Mouse (Mus musculus) testis, postnatal 14 days (tissue): ENCODE data around the gene Abhd4.
A peak's percentile ranks its signal among the peaks of the same experiment; 100 is the strongest.

Source experiments
- DNase-seq: peaks from one replicate; pipeline ENCODE4 v3.0.0; 2021; ENCODE audit warnings: low spot score

Gene Abhd4

DNA sequence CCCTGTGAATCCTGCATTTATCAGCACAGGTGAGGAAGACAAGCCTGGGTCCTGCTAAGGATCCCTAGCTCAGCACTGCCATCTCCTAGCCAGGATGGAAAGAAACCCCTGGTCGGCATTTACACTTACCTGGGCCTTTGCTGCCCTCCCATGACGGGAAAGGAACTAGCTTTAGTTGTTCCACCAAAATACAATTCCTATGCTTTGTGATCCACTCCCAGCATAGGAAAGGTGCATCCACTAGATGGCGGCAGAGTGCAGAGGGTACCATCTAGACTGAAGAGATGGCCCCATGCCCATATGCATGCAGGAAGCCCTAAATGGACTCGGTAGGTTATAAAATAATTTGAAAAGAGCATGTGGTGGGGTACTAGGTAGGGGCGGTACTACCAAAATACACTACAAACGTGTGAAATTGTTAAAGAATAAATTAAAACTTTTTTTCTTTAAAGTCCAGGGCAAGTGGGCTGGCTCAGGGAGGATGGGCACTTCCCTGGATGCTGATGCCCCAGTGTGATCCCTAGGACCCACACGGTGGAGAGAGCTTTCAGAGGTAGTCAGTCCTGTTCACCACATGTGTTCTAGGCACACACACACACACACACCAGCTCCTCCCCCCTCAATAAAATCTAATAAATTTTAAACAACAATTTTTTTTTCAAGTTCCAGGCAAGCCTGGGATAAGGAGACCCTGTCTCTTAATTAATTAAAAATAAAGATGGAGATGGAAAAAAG is 14.8 kb upstream of the Abhd4 start:
- DNase-seq: peak; percentile 70

DNA sequence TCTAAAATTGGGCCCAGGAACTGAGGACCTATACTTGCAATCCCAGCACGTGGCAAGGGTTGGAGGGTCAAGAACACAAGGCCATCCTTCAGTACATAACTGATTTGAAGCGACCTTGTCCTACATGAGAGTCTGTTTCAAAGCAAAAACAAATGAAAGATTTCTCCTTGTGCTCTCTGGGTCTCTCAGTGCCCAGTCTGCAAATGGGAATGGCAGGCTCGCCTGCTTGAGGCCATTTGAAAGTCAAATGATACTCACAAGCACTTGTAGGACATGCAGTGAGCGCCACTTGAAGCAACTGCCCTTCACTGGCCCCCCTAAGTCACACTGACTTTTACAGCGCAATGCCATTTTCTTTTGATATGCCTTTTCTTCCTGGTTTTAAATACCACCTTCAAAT is 13.4 kb upstream of the Abhd4 start:
- no peak for DNase-seq

DNA sequence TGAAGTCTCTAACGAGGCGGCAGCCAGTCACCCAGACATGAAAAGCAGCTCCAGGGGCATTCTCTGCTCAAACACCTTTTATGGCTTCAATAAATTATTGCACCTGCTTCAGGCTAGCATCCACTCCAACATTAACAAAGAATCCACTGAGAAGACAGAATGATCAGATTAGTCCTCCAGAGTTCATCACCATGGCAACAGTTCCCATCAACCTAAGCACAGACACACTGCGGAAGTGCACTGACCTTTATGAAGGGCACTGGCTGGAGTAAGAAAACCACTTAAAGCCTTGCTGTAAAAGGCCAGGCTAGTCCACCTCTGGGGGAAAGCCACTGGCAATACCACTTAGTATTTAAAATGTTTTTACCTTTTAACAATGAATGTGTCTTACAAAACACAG is 9.8 kb upstream of the Abhd4 start:
- no peak for DNase-seq

DNA sequence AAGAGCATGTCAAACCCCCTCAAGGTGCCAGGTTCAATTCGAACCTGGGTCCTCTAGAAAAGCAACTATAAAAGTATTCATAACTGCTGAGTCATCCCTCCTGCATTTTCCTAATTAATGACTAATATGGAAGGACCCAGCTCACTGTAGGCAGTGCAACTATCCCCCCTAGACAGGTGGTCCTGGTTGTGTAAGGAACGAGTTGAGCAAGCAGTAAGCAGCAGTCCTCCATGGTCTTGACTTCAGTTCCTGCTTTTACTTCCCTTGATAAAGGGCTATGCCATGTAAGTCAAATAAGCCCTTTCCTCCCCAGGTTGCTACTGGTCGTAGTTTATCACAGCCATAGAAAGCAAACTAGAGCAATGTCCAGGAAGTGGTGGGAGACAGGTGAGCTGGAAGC is 7.8 kb upstream of the Abhd4 start:
- DNase-seq: no peak

DNA sequence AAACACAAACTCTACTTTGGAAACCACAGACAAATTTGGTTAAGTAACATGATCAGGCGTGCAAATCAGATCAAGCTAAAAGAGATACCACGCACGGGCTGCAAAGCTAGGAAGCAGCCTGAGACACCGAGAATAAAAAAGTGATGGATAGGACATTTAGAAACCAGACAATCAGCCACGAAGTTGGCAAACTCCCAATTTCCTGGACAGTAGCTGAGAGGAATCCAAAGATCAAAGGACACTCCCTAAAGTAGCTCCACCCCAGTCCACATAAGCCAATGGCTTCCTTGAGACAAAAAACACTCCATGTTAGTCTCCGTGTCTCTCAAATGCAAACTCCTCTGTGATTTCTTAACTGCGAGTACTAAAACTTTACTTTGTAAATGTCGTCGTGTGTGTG is 4.7 kb upstream of the Abhd4 start:
- DNase-seq: no peak

DNA sequence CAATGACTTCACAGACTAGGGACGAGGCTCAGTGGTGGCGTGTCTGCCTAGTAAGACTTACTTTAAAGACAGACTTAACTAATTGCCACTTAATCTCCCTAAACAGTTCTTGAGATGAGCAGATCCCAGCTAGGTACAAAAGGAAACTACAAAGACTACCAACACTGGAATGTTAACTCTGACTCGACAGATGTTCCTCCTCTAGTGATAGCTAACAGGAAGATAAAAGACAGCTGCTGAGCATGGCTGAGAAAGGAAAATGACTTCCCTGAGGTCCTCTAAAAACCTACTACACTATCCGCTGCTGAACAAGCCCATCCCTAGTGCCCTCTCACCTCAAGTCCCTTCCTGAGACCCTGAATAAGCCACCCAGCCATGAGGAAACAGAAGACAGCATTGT is 3.9 kb upstream of the Abhd4 start:
- DNase-seq: no peak

DNA sequence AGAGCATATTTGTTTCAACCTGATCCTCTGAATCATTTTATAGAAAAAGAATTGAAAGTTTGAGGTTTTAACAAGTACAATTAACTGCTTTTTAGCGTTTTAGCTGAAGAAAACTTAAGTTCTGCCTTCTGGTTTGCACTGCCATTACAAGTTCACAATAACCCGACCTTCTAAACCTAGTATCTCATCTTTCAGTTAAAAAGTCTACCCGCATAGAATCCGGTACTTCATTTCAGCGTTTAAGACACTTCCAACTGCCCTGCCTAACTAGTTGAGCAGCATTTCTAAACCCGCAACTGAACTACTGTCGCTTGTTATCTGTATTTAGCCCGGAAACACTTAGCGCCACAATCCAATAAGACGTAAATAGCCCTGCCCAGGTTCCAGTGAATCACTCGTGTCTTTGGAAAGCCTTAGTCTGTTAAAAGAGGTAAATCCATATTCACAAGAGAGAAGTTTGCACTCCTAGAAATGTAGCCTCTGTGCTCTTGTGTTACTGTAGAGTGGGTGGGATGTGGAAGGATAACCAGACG is 748 bp downstream of the Abhd4 start:
- DNase-seq: no peak

DNA sequence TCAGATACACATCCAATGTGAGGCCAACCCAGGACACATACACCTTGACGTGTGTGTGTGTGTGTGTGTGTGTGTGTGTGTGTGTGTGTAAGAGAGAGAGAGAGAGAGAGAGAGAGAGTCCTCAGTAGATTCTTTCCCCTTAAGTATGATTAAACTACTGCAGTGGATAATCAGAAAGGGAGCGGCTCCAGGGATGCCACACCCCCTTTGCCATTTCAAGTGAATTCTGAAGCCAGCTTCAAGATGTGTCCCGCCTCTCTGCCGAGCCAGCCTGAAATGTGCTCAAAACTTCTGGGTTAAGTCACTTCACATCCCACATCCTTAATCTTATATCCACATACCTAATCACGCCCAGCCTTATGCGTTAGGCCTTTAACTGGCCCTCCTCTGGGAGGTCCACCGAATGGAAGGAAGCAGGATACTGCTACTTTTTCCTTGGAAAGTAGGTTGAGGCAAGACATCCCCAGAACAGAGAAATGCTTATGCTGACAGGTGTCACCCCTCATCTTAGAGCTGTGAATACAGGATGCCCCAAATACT is 4.2 kb downstream of the Abhd4 start:
- no peak for DNase-seq

DNA sequence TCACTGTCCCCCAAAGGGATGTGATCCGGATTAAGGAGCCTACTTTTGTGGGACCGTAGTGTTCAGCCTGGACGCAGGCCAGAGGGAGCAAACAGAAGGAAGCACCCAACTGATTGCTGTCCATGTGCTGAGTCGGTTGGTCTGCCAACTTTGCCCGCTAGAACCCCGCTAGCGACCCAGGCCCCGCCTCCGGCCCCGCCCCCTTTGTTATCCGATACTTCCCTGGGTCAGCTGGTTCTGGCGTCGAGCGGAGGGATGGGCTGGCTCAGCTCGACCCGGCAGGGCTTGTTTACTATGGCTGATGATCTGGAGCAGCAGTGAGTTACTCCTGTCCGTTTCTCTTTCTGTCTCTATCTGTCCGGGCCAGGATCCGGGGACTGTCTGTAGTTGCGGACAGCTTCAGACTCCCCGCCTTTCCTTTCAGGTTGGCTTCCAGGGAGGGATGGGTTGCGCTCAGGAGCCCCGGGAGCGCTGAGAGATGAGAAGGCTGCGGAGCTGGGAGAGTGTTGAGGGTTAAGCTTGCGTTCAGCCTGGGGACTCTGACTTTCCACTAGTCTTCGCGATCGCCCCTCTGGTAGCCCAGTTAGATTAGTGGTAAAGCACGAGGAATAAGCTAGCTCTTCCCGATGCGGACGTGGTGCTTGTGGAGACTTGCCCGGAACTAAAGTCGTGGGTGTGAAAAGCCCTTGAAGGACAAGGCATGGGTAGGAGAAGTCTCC is 5.2 kb downstream of the Abhd4 start:
- peak; percentile 90 for DNase-seq

DNA sequence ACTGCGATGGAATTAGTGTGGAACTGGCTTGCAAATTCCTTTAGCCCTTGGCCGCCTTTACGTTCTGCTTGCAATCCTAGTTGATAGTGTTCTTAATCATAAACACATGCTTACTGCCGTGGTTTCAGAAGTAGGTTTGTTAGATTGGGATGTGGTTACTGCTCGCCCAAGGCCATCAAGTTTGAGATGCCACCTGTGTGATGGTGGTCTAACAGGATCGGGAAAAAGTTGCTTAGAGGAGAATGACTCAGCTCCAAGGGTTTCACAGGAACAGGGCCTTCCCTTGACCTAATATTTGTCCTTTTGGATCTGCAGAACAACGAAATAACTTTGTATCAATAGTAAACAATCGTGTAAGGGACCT is 5.7 kb downstream of the Abhd4 start:
- no peak for DNase-seq

DNA sequence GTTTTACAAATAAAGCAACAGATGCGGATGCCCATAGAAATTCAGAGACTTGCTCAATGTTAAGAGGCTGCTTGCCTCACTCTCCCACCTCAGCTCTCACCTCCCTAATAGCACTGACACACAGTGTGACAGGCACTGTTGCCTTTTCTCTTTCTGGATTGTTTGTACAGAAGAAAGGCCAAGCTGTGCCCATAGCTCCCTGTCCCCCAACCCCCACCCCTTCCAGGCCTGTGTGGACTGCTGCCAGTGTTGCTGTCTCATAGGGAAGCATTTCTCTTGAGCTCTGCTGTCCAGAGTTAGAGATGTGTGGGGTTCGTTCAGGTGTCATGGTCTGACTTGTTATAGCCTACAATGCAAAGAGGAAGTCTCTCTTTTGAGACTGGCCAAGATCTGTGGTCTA is 6.2 kb downstream of the Abhd4 start:
- DNase-seq: no peak

DNA sequence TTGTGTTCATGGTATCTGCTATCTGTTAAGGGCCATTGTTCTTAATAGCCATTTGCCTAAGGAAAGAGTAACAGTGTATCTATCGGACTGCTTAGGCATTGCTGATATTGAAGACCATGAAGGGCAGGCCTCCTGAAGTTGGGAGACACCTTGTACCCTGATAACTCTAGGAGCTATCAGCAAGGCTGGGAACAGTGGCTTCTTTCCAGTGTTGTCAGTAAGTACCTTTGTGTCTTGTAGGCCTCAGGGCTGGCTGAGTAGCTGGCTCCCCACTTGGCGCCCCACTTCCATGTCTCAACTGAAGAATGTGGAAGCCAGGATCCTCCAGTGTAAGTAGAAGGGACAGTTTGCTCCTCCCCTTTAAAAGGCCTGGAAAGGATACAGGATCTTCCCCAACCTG is 7.4 kb downstream of the Abhd4 start:
- peak; percentile 80 for DNase-seq

DNA sequence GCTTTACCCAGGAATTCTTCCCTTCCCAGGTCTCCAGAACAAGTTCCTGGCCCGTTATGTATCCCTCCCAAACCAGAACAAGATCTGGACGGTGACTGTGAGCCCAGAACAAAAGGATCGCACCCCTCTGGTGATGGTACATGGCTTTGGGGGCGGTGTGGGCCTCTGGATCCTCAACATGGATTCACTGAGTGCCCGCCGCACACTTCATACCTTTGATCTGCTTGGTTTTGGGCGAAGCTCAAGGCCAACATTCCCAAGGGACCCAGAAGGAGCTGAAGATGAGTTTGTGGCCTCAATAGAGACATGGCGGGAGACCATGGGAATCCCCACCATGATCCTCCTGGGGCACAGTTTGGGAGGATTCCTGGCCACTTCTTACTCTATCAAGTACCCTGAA is 8.6 kb downstream of the Abhd4 start:
- no peak for DNase-seq

DNA sequence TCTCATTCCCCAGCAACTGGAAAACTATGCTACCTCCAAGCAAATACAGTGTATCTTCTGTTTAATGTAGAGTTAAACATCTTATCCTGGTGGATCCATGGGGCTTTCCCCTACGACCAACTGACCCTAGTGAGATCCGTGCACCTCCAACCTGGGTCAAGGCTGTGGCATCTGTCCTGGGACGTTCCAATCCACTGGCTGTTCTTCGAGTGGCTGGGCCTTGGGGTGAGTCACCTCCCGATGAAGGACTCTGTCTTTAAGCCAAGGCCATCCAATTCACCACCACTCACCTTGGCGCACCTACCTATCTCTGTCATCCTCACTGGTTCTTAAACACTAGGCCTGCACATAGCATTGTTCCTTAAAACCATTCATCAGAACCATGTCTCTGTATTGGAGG is 9.1 kb downstream of the Abhd4 start:
- DNase-seq: no peak

DNA sequence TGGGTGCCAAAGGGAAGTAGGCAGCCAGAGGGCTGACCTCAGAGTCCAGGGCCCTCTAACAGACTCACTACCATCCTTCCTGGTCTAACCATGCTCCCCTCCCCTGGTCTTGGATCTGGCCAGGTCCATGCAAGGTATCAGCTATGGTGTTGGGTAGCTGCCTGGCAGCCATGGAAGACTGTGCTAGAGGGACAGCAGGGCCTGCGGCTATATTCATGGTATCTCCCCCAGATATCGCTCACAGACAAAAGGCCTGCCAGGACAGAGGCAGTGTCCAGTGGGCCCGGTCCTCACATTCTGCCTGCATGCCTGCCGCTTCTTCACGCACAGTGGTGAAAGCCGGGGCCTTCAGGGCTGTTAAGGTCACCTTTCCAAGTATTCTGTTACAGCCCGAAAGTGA is 10.2 kb downstream of the Abhd4 start:
- DNase-seq: no peak

DNA sequence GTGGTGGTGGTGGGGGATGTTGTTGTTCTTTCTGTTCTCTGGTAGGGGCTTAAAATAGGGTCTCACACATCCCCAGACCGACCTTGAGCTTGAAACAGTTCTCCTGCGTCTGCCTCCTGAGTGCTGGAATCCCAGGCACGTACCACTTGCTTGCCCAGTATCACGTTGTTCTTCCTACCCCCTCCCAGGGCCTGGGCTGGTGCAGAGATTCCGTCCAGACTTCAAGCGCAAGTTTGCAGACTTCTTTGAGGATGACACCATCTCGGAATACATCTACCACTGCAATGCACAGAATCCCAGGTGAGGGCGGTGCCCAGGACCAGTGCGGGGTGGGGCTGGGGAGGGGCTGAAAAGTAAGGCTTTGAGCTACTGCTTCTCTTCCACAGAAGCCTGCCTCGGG is 11.1 kb downstream of the Abhd4 start:
- DNase-seq: no peak

DNA sequence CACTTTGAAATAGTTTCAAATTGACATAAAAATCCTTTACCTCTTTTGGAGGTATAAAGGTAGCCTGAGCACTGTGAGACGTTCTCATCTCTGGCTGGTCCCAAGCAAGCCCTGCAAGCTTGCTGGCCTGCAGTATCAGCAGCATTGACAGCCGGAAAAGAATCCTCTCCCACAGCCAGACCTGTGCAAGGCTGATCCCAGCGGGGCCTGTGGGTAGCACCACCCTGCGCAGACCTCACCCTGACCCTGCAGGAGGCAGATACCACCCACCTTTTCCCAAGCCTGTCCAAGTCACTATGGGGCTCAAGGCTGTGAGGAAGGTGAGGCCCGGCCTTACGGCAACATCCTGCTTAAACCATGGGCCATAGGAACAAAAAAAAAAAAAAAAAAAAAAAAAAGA is 12.0 kb downstream of the Abhd4 start:
- DNase-seq: no peak

DNA sequence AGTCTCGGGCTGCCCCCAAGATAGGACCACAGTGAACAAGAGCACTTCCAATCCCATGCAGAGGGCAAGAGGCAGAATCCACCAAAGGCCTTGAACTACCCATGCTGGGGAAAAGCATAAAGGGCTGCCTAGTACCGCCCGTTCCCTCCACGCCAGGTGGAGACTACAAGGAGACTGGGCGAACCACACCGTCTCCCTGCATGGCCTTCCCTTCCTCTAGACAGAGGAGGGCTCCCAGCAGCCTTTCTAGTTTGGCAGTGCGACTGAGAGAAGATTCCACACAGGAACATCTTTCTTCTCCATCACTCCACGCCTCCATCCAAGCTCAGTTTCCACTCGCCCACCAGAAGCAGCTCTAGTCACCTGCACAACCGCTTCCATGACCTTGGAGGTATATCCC is 14.0 kb downstream of the Abhd4 start:
- DNase-seq: no peak

DNA sequence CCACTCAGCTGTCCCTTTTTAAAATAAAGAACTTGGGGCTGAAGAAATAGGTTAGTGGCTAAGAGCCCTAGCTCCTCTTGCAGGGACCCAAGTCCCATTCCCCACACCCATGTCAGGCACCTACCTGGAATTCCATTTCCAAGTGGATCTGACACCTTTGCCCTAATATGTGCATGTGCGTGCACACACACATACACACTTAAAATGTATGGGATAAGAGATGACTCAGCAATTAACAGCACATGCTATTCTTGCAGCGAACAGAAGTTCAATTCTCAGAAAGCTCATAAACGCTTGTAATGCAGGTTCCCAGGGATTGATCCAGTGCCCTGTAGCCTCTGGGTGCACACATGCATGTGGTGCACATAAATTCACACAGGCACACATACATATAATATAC is 15.6 kb downstream of the Abhd4 start:
- no peak for DNase-seq

DNA sequence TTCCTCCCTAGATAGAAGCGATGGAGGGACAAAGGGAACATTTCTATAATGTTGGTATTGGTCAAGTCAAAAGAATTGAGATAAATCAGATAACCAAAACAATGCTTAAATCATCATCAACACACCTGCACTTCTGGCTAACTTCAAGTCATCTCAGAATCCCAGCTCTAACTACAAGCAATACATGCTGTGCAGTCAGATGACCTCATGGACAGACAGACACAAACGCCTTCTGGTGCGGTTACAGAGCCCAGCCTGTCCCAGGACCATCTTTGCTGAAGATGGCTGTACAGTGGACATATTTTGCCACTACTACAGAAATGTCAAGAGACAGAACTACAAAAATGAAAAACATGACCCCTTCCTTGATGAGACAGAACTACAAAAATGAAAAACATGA is 16.4 kb downstream of the Abhd4 start:
- no peak for DNase-seq

DNA sequence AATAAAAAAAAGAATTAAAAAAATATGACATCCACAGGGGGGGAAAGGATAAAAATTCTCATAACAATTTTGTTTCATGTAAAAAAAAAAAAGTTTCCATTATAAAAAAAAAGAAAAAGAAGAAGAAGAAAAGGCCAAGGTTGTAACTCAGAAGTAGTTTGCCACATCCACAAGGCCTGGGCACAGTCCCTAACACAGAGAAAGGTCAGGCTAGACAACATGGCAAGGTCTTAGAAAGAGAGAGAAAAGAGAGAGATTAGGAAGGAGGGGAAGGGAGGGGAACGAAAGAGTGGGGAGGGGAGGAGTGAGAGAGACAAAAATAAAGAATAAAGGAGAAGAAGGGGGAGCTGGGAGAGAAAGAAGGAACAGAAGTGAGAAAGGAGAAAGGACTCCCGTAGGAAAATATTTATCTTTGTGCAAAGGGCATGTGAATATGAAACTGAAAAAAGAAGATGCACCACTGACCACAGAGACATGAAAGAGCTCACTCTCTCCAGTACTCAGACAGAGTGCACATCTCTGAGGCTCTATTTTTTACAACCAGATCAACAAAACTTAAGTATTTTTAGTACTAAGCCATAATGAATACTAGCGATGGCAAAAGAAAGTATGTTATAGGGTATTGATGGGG is 18.1 kb downstream of the Abhd4 start:
- DNase-seq: no peak

DNA sequence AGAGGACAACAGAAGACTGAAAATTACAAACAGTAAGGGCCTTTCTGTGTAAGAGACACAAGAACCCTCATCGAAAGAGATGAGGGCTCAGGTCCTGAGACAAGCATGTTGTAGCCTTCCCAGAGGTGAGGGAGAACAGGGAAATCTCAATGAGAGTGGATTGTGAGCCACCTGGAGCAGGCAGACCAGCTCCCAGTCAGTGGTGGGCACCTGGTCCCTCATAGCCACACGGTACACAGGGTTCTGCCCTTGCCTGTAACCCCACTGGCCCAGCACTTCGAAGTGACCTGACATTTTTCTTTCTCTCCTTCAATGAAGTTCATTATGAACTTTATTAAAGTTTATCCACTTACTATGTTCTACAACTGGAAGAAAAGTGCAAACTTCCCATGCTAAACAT is 18.7 kb downstream of the Abhd4 start:
- DNase-seq: no peak

DNA sequence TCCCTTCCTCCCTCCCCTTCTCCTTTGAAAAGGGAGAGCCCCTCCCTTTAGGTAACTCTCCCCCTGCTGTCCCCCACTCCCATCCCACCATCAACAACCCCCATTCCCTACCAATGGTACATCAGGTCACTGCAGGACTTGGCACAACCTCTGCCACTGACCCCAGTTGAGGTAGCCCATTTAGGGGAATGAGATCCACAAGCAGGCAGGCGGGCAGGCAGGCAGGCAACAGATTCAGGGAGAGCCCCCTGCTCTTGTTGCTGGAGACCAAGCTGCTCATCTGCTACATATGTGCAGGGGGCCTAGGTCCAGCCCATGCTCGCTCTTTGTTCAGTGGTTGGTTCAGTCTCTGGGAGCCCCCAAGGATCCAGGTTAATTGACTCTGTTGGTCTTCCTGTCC is 22.5 kb downstream of the Abhd4 start:
- no peak for DNase-seq
